Mouse (Mus musculus) lung, adult 2 months (tissue): Measurements from ENCODE around the gene Parvb.

ENCODE experiments used
- CTCF ChIP-seq: fragments of 200-500 bp; IDR thresholded peaks from 2 replicates; pipeline ENCODE4 v1.5.1; 2011; ENCODE audit warnings: mild to moderate bottlenecking, low read length, control low read depth; ENCODE audit not compliant: insufficient read depth
- POLR2A ChIP-seq: fragments of 200-500 bp; IDR thresholded peaks from 2 replicates; pipeline ENCODE4 v1.6.1; 2011; ENCODE audit warnings: low read depth, mild to moderate bottlenecking, control low read depth, low read length, borderline replicate concordance; ENCODE audit errors: extremely low read depth

GRCm38 (mm10) chr15:84328870-84329269, 97.0 kb downstream of the Parvb start:
- no peak for TF ChIP-seq CTCF
- TF ChIP-seq POLR2A: no peak
